Mouse (Mus musculus) embryonic facial prominence, embryonic 11.5 days (tissue): ENCODE data around the gene Lims1. TPM values are rescaled to one million over a fixed set of nuclear protein-coding genes. Genes with fewer than 3 reads are reported as not detected.

Source experiments
- ATAC-seq: fragments of 200-750 bp; cut with Nextera tagmentation; replicated peaks from 2 replicates; pipeline ENCODE4 v1.8.0; 2017; ENCODE audit warnings: low read depth; ENCODE audit not compliant: insufficient number of reproducible peaks, low FRiP score, low TSS enrichment
- DNase-seq: peaks from one replicate; pipeline ENCODE4 v3.0.0-alpha.2; 2015; ENCODE audit warnings: low spot score
- H3K27ac ChIP-seq: fragments of 300-500 bp; sonication (generic); replicated peaks from 2 replicates; pipeline ENCODE4 v1.5.1; 2014; ENCODE audit warnings: mild to moderate bottlenecking, low read depth, low read length, control low read depth
- H3K27me3 ChIP-seq: fragments of 300-500 bp; sonication (generic); 2 replicates; pipeline ENCODE4 v1.6.1; 2014; ENCODE audit warnings: mild to moderate bottlenecking, low read length, moderate library complexity, mixed read lengths; ENCODE audit not compliant: control insufficient read depth, insufficient read depth
- H3K36me3 ChIP-seq: fragments of 300-500 bp; sonication (generic); replicated peaks from 2 replicates; pipeline ENCODE4 v1.6.1; 2014; ENCODE audit warnings: low read depth, mild to moderate bottlenecking, low read length, moderate library complexity, mixed read lengths; ENCODE audit not compliant: control insufficient read depth, insufficient read depth
- H3K4me1 ChIP-seq: fragments of 300-500 bp; sonication (generic); 2 replicates; pipeline ENCODE4 v1.6.1; 2014; ENCODE audit warnings: low read length, mixed read lengths; ENCODE audit not compliant: control insufficient read depth, insufficient read depth
- H3K4me2 ChIP-seq: fragments of 300-500 bp; sonication (generic); 2 replicates; pipeline ENCODE4 v1.6.1; 2014; ENCODE audit warnings: low read depth, mild to moderate bottlenecking, control low read depth, low read length, moderate library complexity
- H3K4me3 ChIP-seq: fragments of 300-500 bp; sonication (generic); 2 replicates; pipeline ENCODE4 v1.5.1; 2014; ENCODE audit warnings: low read depth, low read length, control low read depth
- H3K9ac ChIP-seq: fragments of 300-500 bp; sonication (generic); replicated peaks from 2 replicates; pipeline ENCODE4 v1.6.1; 2014; ENCODE audit warnings: mild to moderate bottlenecking, control low read depth, low read length
- H3K9me3 ChIP-seq: fragments of 300-500 bp; sonication (generic); replicated peaks from 2 replicates; pipeline ENCODE4 v1.6.1; 2016; ENCODE audit warnings: mild to moderate bottlenecking, low read length, inconsistent platforms, mixed read lengths; ENCODE audit not compliant: control insufficient read depth
- WGBS: fragments of 180-500 bp; shearing (Covaris S2); extraction: QIAGEN DNeasy Blood & Tissue Kit; methylation state at CpG from one replicate; pipeline ENCODE4 v1.1.7; 2014; 5-methylcytosine and 5-hydroxymethylcytosine counted together
- polyA plus RNA-seq: library from polyadenylated mRNA; unstranded; fragments of >200 nt; fragmentation: Nextera tagmentation; extraction: Ambion mirVana; gene quantifications from 2 replicates; pipeline ENCODE4 v1.2.1, GENCODE M21; 2014

Gene Lims1
- polyA plus RNA-seq, 1 experiment from 2014 or later = 89.2 TPM

DNA sequence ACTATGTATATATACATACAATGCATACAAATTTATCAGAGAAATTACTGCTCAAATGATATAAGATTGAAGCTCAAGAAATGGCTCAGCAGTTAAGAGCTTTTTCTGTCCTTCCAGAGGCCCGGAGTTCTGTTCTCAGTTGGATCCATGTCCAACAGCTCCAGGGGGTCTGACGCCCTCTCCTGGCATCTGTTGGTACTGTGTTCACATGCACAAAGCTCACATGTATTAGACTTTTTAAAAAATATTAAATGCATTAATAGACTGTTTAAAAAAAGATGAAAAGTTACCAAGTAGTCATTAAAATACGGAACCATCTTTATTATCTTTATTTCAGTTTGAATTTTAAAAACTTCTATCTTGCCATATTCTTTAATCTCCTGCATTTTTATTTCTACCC lies 65.4 kb downstream of the Lims1 start:
- Histone ChIP-seq H3K4me1 (no peaks in the 10 kb centered on the region), H3K4me2 (no peak overlapping the region), H3K4me3 (no peak overlapping the region), H3K9me3 (no peaks in the 10 kb centered on the region), H3K36me3 (no peaks in the 10 kb centered on the region), H3K27me3 (no peaks in the 10 kb centered on the region), H3K27ac (no peak overlapping the region), H3K9ac (no peak overlapping the region)
- 79% methylated on average over 3 of the region's 3 CpGs for WGBS
- no peak for ATAC-seq
- DNase-seq = no peak

DNA sequence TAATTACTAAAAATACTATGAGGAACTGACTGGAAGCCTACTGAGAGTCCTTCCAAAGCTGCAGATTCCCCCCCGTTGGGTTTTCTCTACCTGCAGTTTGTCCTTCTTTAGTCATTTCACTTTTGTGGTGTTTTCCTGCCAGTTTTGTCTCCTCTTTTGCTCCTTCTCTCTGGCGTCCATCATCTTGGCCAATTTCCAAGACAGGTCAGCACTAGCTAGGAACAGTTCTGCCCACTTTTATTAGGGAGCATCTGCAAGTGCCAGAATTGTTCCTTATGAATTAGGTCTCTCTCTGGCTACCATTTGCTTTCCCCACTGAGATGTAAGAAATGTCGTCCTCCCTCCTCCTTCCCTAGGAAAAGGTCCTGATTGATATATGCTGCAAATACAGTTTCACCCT lies 65.9 kb downstream of the Lims1 start:
- no peaks in the 10 kb centered on the region for H3K4me1 ChIP-seq
- H3K4me2 ChIP-seq = no peak overlapping the region
- DNase-seq = no peak
- ATAC-seq = no peak
- no peak overlapping the region for H3K4me3 ChIP-seq
- no peaks in the 10 kb centered on the region for H3K27me3 ChIP-seq
- H3K9ac ChIP-seq = no peak overlapping the region
- WGBS = 86% methylated on average over 3 of the region's 3 CpGs
- no peak overlapping the region for H3K27ac ChIP-seq
- no peaks in the 10 kb centered on the region for H3K9me3 ChIP-seq
- no peaks in the 10 kb centered on the region for H3K36me3 ChIP-seq

DNA sequence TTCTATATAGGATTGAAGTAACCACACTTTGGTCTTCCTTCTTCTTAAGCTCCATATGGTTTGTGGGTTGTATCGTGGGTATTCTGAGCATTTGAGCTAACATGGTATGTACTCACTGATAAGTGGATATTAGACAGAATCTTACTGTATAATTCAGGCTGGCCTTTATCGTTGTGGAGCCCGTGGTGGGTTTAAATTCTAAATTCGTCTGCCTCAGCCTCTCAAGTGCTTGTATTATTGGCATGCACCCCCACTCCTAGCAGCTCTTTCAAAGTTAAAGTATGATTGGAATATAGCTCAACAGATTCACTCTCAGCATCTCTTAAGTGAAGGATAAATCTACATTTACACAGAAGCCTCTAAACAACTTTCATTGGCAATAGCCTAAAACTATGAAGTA lies 69.2 kb downstream of the Lims1 start:
- Histone ChIP-seq H3K4me3 (no peak overlapping the region), H3K4me1 (no peaks in the 10 kb centered on the region), H3K9ac (no peak overlapping the region), H3K36me3 (no peaks in the 10 kb centered on the region), H3K4me2 (no peak overlapping the region), H3K27me3 (no peaks in the 10 kb centered on the region), H3K9me3 (no peaks in the 10 kb centered on the region), H3K27ac (no peak overlapping the region)
- ATAC-seq (no peak), DNase-seq (no peak)
- WGBS = 90% methylated on average over 4 of the region's 4 CpGs

DNA sequence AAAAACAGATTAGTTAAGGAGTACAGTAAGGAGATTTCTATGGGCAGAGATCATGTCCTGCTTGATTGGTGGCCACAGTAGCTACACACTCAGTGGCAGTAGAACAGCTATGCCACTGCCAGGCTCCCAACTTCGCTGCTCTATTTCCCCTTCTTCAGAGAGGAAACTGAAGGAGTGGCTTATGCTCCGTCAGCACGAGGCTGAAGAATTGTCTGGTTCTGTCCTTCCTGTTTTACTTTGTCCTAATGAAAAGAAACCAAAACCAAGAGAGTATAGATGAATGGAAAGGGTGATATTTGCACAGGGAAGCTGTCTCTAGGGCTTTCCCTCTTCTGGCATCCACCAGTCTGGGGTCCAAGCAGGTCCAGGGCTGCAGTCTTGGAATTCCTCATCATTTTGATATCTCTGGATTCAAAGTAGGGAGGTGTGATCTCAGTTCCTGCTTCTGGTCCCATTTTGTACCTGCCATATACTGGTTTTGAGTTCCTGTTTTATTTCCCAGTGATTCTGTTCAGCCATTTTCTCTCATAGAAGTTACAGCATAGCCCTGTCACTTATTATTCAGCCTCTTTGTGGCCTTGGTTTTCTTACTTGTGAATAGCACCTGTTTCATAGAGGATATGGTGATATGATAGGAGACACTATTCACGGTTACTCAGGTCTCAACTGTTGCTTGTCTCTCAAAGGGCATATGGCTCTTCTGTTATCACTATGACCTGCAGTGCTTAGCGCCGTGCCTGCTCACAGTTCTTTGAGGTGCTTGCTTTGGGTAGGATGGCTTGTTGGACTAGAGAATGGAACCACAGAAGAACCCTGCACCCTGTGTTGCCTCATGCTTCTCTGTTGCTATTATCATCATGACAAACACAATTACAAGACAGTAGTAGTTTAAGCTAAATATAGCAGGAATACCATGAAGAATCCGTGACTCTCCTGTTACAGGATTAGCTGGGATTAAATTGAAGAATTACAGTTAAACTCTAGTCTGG lies 70.1 kb downstream of the Lims1 start:
- no peak overlapping the region for H3K9ac ChIP-seq
- H3K4me1 ChIP-seq = no peaks in the 10 kb centered on the region
- DNase-seq (no peak), ATAC-seq (no peak)
- no peak overlapping the region for H3K27ac ChIP-seq
- H3K4me3 ChIP-seq = no peak overlapping the region
- H3K4me2 ChIP-seq = no peak overlapping the region
- WGBS = 83% methylated on average over 7 of the region's 7 CpGs
- no peaks in the 10 kb centered on the region for H3K9me3 ChIP-seq
- no peaks in the 10 kb centered on the region for H3K36me3 ChIP-seq
- no peaks in the 10 kb centered on the region for H3K27me3 ChIP-seq

DNA sequence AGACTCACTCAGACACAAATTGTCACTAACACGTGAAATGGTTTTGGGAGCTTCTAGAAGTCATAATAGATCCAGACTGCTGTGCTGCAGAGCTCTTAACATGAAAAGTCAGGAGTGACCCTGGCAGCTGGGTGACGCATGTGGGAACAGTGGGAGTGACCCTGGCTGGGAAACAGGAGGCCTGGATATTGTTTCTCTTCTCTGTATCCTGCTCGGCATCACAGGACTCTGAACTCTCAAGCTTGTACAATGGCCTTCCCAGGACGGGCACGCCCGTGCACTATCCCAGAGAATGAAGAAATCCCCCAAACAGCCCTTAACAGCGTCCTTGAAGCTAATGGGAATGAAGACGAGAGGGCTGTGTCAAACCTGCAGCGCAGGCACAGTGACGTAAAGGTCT lies 70.9 kb downstream of the Lims1 start:
- H3K4me1 ChIP-seq = no peaks in the 10 kb centered on the region
- no peaks in the 10 kb centered on the region for H3K9me3 ChIP-seq
- H3K27ac ChIP-seq = no peak overlapping the region
- H3K27me3 ChIP-seq = no peaks in the 10 kb centered on the region
- H3K9ac ChIP-seq = no peak overlapping the region
- H3K4me3 ChIP-seq = no peak overlapping the region
- ATAC-seq (no peak), DNase-seq (no peak)
- H3K4me2 ChIP-seq = no peak overlapping the region
- 76% methylated on average over 10 of the region's 10 CpGs for WGBS
- no peaks in the 10 kb centered on the region for H3K36me3 ChIP-seq

DNA sequence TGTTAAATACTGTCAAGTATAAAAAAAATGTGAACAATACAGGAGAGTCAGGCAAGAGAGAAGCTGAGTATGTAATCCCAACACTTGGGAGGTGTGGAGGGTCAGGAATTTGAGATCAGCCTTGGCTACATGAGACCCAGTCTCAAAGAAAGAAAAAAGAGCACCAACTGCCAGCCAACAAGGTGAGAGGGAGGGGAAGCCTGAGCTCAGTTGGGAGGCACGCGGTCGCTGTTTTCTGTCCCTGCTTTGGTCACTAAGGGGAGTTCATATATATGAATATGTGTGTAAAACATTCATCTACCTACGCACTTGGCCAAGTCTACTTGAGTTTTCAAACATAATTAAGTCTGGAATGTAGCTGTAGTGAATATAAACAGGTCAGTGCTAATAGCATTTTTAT lies 72.0 kb downstream of the Lims1 start:
- WGBS = 93% methylated on average over 4 of the region's 4 CpGs
- ATAC-seq (no peak), DNase-seq (no peak)
- H3K27ac ChIP-seq = no peak overlapping the region
- H3K4me3 ChIP-seq = no peak overlapping the region
- H3K9me3 ChIP-seq = no peaks in the 10 kb centered on the region
- H3K36me3 ChIP-seq = no peaks in the 10 kb centered on the region
- H3K4me1 ChIP-seq = no peaks in the 10 kb centered on the region
- no peak overlapping the region for H3K9ac ChIP-seq
- no peaks in the 10 kb centered on the region for H3K27me3 ChIP-seq
- no peak overlapping the region for H3K4me2 ChIP-seq

DNA sequence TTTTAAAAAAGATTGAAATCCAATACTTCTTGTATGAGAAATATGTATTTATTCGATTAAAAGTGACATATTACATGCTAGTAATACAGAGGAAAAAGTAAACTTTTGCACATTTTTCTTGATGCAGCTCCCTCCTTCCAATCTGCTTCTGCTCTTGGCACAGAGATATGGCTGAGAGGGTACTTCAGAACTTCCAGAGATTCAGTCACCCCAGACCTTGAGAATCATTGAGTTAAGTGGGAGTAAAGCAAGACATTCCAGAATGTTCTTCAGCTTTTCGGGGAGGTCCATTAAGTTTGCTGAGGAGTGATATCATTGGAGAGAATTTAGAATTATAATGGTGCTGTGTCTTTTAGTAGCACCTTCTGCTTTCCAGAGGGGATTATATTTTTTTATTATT lies 72.5 kb downstream of the Lims1 start:
- Histone ChIP-seq H3K4me1 (no peaks in the 10 kb centered on the region), H3K9me3 (no peaks in the 10 kb centered on the region), H3K27me3 (no peaks in the 10 kb centered on the region), H3K4me3 (no peak overlapping the region), H3K9ac (no peak overlapping the region), H3K27ac (no peak overlapping the region), H3K4me2 (no peak overlapping the region), H3K36me3 (no peaks in the 10 kb centered on the region)
- 93% methylated on average over 2 of the region's 2 CpGs for WGBS
- DNase-seq (no peak), ATAC-seq (no peak)

DNA sequence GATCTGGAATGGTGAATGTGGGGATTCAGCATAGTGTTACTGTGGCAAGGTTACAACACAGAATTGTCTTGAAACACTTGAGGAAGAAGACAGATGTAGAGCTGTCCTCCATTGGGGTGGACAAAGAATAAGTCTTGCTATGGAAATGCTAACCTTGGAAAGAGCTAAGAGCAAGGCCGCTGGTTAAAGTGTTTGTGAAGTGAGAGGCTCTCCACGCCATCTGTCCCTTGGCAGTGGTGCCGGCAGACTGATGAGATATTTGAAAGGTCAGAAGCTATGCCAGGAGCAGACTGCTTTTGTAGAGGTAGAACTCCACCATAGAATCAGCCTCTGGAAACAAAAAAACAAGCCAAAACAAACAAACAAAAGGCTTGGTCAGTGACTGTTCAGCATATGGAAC lies 73.3 kb downstream of the Lims1 start:
- Histone ChIP-seq H3K27ac (no peak overlapping the region), H3K9me3 (no peaks in the 10 kb centered on the region), H3K4me3 (no peak overlapping the region), H3K9ac (no peak overlapping the region), H3K4me1 (no peaks in the 10 kb centered on the region), H3K27me3 (no peaks in the 10 kb centered on the region), H3K4me2 (no peak overlapping the region), H3K36me3 (no peaks in the 10 kb centered on the region)
- no peak for DNase-seq
- 87% methylated on average over 3 of the region's 3 CpGs for WGBS
- no peak for ATAC-seq
